Mouse (Mus musculus): ENCODE data around the gene Pfdn6. TPM values are rescaled to one million over a fixed set of nuclear protein-coding genes. Genes with fewer than 3 reads are reported as not detected.
"Not testable (repeated sequence)": the region's sequence is repeated elsewhere in the genome, so short reads cannot be mapped to it uniquely, and the experiment has no call there.

The Pfdn6 gene
- total RNA-seq, 2 experiments from 2014 or later = 90.5 to 96.1 TPM

DNA sequence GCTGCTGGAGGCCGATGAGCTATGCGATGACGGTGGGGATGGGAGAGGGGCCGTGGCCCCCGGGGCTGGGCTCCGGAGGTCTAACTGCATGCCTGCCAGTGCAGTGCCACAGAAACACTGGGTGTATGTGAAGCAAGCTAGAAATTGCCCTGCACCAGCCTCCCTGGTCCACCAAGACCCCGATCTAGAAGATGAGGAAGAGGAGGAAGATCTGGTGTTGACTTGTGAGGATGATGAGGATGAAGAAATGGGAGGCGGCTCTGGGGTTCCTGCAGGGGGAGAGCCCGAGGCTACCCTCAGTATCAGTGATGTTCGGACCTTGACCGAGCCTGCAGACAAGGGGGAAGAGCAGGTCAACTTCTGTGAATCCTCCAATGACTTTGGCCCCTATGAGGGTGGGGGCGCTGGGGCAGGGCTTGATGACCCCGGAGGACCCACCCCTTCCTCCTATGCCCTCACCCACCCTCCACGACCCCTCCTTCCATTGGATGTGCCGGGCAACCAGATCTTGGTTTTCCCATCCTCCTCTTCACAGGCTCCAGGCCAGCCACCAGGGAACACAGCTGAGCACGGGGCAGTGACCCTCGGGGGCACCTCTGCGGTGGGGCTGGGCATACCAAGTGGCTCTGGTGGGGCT lies 22.4 kb downstream of the Pfdn6 start:
- DNase-seq = no peak
- intact Hi-C loops (cut with DNase I) = no loop called here

DNA sequence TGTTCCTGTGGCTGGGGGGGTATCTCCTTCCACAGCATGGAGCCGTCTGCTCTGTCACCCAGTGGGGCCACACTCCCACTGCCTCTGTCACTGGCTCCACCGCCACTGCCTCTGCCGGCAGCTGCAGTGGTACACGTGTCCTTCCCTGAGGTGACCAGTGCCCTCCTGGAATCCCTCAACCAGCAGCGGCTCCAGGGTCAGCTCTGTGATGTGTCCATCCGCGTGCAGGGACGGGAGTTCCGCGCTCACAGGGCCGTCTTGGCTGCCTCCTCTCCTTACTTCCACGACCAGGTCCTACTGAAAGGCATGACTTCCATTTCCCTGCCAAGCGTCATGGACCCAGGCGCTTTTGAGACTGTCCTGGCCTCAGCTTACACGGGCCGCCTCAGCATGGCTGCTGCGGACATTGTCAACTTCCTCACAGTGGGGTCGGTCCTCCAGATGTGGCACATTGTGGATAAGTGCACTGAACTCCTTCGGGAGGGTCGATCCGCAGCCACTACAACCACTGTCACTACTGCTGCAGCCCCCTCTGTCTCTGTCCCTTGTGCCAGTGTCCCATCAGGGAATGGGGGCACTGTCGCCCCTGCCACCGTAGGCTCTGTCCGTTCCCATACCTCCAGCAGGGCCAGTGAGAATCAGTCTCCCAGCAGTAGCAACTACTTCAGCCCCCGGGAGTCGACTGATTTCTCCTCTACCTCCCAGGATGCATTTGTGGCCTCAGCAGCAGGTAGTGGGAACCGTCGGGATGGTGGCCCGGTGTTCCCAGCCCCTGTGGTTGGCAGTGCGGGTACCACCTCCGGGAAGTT lies 23.1 kb downstream of the Pfdn6 start:
- intact Hi-C loops (cut with DNase I) = no loop called here
- no peak for DNase-seq

- no peak for DNase-seq
- intact Hi-C loops (cut with DNase I) = no loop called here
Observed at GRCm38 (mm10) chr17:33916294-33916693, 23.8 kb downstream of the Pfdn6 start.

GRCm38 (mm10) chr17:33915671-33916250 lies 24.4 kb downstream of the Pfdn6 start, which contains the start of the genes Tapbp and Zbtb22:
Gene Tapbp, plus strand, starts transcription at chr17:33915899.
Gene Zbtb22, plus strand, starts transcription at chr17:33915904.
- peak; percentile 99 for DNase-seq
- intact Hi-C loops (cut with DNase I) = no loop called here

DNA sequence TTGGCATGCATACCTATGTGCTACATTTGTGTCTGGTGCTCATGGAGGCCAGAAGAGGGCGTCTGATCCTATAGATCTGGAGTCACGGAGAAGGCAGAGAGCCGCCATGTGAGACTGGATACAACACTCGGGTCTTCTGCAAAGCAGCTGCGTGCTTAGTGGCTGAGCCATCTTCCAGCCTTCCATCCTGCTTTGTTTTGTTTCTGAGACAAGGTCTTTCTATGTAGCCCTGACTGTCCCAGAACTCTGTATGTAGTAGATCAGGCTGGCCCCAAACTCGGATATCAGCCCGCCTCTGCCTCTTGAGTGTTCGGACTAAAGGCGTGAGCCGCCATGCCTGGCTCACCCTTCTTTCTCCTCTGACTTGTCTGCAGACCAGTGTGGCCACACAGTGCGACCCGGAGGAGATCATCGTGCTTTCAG lies 25.2 kb downstream of the Pfdn6 start:
- no peak for DNase-seq
- intact Hi-C loops (cut with DNase I) = no loop called here

DNA sequence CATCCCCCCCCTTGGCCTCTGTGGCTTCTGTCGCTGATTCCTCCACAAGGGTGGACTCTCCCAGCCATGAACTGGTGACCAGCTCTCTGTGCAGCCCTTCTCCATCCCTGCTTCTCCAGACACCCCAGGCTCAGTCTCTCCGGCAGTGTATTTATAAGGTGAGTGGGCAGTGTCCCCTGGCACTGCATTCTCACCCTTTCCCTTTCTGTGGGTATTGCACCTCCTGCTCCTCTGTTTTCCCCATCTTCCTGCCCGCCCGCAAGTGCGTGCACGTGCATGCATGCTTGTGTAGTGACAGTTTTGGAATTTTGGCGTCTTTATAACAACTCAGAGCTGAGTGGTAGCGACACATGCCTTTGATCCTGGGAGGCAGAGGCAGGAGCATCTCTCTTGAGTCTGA lies 26.2 kb downstream of the Pfdn6 start:
- intact Hi-C loops (cut with DNase I) = no loop called here
- no peak for DNase-seq

DNA sequence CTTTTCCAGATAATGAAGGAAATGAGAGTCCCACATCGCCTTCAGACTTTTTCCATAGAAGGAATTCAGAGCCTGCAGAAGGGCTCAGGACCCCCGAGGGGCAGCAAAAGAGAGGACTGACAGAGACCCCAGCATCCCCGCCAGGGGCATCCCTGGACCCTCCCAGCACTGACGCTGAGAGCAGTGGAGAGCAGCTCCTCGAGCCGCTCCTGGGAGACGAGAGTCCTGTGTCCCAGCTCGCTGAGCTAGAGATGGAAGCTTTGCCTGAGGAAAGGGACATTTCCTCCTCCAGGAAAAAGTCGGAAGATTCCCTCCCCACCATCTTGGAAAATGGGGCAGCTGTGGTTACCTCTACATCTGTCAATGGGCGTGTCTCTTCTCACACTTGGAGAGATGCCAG lies 26.9 kb downstream of the Pfdn6 start:
- intact Hi-C loops (cut with DNase I) = no loop called here
- no peak for DNase-seq

DNA sequence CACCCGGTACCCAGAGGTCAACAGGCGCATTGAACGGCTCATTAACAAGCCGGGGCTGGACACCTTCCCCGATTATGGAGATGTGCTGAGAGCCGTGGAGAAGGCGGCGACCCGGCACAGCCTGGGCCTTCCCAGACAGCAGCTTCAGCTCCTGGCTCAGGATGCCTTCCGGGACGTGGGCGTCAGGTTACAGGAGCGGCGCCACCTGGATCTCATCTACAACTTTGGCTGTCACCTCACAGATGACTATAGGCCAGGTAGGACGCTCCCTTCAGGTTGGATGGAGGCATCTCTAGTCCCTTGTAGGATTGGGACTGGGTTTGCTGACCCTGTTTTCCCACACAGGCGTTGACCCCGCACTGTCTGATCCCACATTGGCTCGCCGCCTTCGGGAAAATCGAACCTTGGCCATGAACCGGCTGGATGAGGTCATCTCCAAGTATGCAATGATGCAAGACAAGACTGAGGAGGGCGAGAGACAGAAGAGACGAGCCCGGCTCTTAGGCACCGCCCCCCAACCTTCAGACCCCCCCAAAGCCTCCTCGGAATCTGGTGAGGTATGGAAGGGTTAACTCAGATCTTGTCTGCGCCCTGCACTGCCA lies 28.2 kb downstream of the Pfdn6 start:
- DNase-seq = no peak
- intact Hi-C loops (cut with DNase I) = no loop called here

- DNase-seq = no peak
- intact Hi-C loops (cut with DNase I) = no loop called here
Observed at GRCm38 (mm10) chr17:33911052-33911812, 28.9 kb downstream of the Pfdn6 start.

DNA sequence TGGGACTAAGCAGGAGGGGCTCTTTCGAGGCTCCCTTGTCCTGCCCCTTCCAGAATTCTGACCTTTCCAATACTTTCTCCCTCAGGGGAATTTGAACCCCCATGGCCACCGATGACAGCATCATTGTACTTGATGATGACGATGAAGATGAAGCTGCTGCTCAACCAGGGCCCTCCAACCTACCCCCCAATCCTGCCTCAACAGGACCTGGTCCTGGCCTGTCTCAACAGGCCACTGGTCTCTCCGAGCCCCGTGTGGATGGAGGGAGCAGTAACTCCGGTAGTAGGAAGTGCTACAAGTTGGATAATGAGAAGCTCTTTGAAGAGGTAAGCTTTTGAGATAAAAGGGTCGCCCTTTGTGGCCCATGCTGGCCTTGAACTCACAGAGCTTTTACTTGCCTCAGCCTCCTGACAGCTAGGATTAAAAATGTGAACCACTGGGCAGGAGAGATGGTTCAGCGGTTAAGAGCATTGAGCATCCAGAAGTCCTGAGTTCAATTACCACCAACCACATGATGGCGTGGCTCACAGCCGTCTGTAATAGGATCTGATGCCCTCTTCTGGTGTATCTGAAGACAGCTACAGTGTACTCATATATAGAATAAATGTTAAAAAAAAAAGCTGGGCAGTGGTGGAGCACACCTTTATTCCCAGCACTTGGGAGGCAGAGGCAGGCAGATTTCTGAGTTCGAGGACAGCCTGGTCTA lies 29.6 kb downstream of the Pfdn6 start:
- intact Hi-C loops (cut with DNase I) = no loop called here
- no peak for DNase-seq

DNA sequence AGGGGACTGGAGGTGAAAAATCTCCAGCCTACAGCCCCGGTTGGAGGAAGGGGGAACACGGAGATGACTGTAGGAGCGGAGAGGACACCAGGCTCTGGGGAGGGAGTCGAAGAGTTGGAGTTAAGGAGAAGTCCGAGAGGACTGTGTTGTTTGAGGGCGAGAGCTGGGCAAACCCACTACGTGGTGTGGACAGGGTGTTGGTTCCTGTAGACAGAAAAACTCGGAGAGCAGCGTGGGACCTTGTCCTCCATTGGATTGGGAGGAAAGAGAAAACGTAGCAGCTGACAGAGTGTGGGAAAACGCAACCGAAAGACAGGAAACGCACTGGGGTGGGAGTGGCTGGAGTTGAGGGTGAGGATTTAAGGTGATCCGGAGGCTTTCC lies 30.3 kb downstream of the Pfdn6 start:
- intact Hi-C loops (cut with DNase I) = no loop called here

GRCm38 (mm10) chr17:33909077-33909868 lies 30.9 kb downstream of the Pfdn6 start, which contains the start of gene Daxx:
Gene Daxx, plus strand, starts transcription at chr17:33909414.
- peak; percentile 99 for DNase-seq
- intact Hi-C loops (cut with DNase I) = no loop called here

More for the DNA sequence above, 30.3 kb downstream of the Pfdn6 start:
- no peak for DNase-seq

DNA sequence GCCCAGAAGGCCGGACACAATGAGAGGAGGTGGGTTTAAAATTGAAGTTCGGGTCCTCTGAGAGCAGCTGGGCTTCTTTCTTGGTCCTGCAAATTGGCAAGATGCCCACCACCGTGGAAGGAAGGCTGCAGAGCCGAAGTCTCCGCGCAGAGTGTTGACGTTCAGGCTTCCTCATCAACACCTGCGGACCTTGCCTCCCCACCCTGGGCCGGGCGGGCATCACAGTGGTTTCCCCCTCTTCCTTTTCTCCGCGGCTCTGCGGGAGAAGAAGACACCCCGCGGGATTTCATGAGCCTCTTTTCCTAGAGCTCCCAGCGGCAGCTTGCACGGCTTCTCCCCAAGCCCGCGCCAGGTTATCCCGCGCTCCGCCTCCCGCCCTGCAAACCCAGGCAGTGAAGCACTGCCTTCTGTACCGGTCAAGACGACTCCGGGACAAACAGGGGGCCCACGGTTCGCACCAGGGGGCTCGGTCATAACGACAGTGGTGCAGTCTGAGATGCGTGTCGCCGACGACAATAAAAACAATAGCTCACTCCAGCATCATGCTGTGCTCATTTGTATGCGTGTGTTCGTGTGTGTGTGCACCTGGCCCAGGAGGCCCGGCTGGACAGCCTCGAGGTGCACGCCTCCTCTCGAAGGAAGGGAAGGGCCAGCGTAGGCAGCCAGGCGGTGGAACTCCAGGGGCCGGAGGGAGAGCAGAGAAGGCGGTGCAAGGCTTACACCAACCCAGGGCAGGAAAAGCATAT lies 31.6 kb downstream of the Pfdn6 start:
- intact Hi-C loops (cut with DNase I) = no loop called here
- peak; percentile 66 for DNase-seq

DNA sequence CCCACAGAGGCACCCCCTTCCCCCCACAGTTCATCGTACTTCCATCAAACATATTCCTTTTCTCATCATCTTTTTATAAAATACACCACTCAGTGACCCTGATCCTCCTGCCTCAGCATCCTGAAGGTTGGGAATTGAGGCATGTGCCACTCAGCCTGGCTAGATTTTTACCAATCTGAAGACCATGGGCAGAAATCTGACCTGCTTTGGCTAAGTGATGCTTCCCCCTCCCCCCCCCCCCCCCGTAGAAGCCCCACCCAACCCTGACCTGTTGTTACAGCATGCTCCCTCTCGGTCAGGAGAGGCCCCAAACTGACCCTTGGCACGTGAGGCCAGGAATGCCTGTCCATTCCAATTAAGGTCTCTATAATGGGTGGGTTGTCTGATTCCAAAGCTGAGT lies 35.3 kb downstream of the Pfdn6 start, which contains the start of gene Platr17:
TSS of gene Platr17 (plus strand) at position 301 of the 400 bp plus-strand sequence.
- intact Hi-C loops (cut with DNase I); DNase-seq: not testable (repeated sequence)

DNA sequence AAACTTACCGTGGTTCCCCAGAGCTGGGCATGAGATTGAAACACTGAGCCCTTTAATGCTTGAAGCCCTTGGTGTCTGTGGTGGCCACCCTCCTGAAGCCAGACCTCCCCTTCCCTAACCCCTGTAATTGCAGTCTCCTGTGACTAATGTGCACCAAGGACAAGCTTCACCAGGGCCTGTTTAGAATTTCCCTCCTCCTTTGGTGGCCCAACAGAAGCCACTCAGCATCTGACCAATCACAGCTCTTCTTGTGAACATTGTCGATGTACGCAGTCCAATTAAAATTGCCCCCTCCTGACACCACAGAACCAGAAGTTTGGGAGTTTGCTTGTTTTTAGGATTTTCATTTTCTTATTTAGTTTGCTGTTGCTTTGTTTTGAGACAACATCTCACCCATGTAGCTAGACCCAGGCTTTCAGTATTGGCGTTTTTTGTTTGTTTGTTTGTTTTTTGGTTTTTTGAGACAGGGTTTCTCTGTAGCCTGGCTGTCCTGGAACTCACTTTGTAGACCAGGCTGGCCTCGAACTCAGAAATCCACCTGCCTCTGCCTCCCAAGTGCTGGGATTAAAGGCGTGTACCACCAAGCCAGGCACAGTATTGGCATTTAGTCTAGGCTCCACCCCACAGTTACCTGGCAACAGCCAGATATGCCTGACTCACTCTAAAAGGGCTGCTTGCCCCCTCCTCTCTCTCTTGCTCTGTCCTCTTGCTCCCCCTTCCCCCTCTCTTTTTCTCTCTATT lies 36.1 kb downstream of the Pfdn6 start:
- DNase-seq; intact Hi-C loops (cut with DNase I): not testable (repeated sequence)

- intact Hi-C loops (cut with DNase I) = no loop called here
Observed at GRCm38 (mm10) chr17:33902491-33902890, 37.7 kb downstream of the Pfdn6 start.

DNA sequence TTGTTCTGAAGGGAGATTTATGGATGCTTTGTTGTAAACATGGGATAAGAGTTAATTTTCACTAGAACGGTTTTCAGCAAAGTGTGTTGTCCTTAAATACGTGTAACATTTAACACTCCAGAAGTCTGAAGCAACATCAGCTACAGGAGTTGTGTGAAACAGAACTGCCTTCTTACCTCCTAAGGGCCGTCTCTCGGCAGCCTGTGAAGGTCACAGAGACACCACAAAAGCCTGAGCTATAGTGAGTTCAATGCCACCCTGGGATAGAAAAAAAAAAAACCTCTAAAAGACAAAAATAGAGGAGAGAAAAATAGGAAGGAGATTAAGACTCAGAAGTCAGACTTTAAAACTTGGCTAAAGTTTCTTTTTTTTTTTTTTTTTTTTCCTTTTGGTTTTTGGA lies 38.1 kb downstream of the Pfdn6 start:
- no peak for DNase-seq
- intact Hi-C loops (cut with DNase I) = no loop called here

More at GRCm38 (mm10) chr17:33902491-33902890, 37.7 kb downstream of the Pfdn6 start:
- DNase-seq = no peak

GRCm38 (mm10) chr17:33901653-33902052 lies 38.5 kb downstream of the Pfdn6 start:
- intact Hi-C loops (cut with DNase I) = no loop called here
- no peak for DNase-seq
